ENCODE assay signal across 22 mouse cellular contexts in genomic region chr4:138775435-138775834, GRCm38 (mm10). TPM values are rescaled to one million over a fixed set of nuclear protein-coding genes. Genes with fewer than 3 reads are reported as not detected.
"Had no signal": no experiment of that assay in that cellular context is flagged by ENCODE, and none has a peak within 500 bp of the region (broad histone marks: within the 10 kb centered on the region; RNA-seq: fewer than 3 reads in every experiment).

Pla2g2d (plus strand) TSS chr4:138775735.

- H3K27me3 ChIP-seq: liver, embryonic 13.5 days; neural tube, embryonic 12.5 days; stomach, embryonic 15.5 days had no signal

- H3K4me2 ChIP-seq: liver, embryonic 13.5 days; midbrain, embryonic 11.5 days; neural tube, embryonic 12.5 days; stomach, embryonic 15.5 days had no signal

- H3K9me3 ChIP-seq: liver, embryonic 13.5 days; neural tube, embryonic 12.5 days; stomach, embryonic 15.5 days had no signal

- H3K9ac ChIP-seq: liver, embryonic 13.5 days; neural tube, embryonic 12.5 days; stomach, embryonic 15.5 days had no signal

- H3K36me3 ChIP-seq: liver, embryonic 13.5 days; neural tube, embryonic 12.5 days; stomach, embryonic 15.5 days had no signal

- H3K27ac ChIP-seq: kidney, postnatal 0 days; left cerebral cortex, adult 2 months; liver, embryonic 13.5 days; stomach, embryonic 15.5 days had no signal

- H3K4me1 ChIP-seq: liver, embryonic 13.5 days; neural tube, embryonic 12.5 days had no signal

- DNase-seq: kidney, adult 2 months; kidney, postnatal 25 days; liver, embryonic 13.5 days; lung, adult 2 months; lung, postnatal 14 days; lung, postnatal 4 days; midbrain, embryonic 14.5 days; thymus, postnatal 36 days had no signal

- ATAC-seq: intestine, postnatal 0 days had no signal

- H3K4me3 ChIP-seq: left cerebral cortex, adult 2 months; liver, embryonic 13.5 days; neural tube, embryonic 12.5 days; stomach, embryonic 15.5 days had no signal

RNA-seq across cellular contexts. Expression of gene Pla2g2d, which starts in this region (rescaled TPM):
- total RNA-seq: liver, adult 2 months; megakaryocyte progenitor cell, adult 5-6 weeks; megakaryocyte-erythroid progenitor cell, adult 5-6 weeks; midbrain, postnatal 0 days had no signal
- polyA plus RNA-seq: kidney, embryonic 14.5 days; limb, embryonic 11.5 days; liver, adult 2 months; liver, embryonic 13.5 days; liver, embryonic 16.5 days; lung, embryonic 16.5 days; midbrain, embryonic 14.5 days had no signal
